Comparison of ENCODE assay signal across 9 mouse cellular contexts in the genomic region with DNA sequence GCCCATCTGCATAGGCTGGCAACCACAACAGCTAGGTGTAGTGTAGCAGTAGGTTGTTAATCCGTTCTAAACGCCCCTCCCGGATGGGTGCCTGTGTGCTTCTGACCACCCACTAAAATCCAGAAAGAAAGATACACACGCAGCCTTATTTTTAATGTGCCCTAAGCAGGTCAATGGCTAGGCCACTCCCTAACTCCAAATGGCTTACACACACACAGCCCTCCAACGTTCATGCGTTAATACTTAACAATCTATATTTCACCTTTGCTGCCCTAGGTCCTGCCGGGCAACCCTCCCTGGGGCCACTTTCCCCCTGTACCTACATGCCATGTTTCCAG. TPM values are rescaled to one million over a fixed set of nuclear protein-coding genes. Genes with fewer than 3 reads are reported as not detected.
DNase-seq lines count a peak whose midpoint lies in the region; ATAC-seq and TF ChIP-seq lines count a peak whose summit lies in the region.
"Had no signal": no experiment of that assay in that cellular context is flagged by ENCODE, and none has a peak within 500 bp of the region (broad histone marks: within the 10 kb centered on the region; RNA-seq: fewer than 3 reads in every experiment).

No protein-coding gene starts in this region.

- no peak for TF ChIP-seq EP300 in MEL (IDR thresholded peaks at IDR 0.05; ENCODE audit: low read depth in 1 of 2, low read length in 2 of 2)

- H3K79me2 ChIP-seq in MEL (ENCODE audit: control insufficient read depth, insufficient read depth, low read length, poor library complexity): no peaks in the 10 kb centered on the region

- no peaks in the 10 kb centered on the region for H3K9me3 ChIP-seq in heart, embryonic 15.5 days (replicated peaks)
- H3K9me3 ChIP-seq in MEL (replicated peaks; ENCODE audit: insufficient read depth, low read length): no peaks in the 10 kb centered on the region
- H3K9me3 ChIP-seq in hindbrain, embryonic 10.5 days: no peaks in the 10 kb centered on the region
- no peaks in the 10 kb centered on the region for H3K9me3 ChIP-seq in midbrain, embryonic 10.5 days (replicated peaks)

- no peak for TF ChIP-seq RAD21 in MEL (IDR thresholded peaks at IDR 0.05; ENCODE audit: low read depth, low read length)

- peak overlapping the region; percentile 67 for H3K4me3 ChIP-seq in heart, embryonic 15.5 days
- H3K4me3 ChIP-seq in MEL (ENCODE audit: control insufficient read depth in 1 of 2, insufficient read depth in 1 of 2, low read depth in 2 of 2, low read length in 2 of 2): no peak overlapping the region
- H3K4me3 ChIP-seq in hindbrain, embryonic 10.5 days: peak overlapping the region; percentile 53
- H3K4me3 ChIP-seq in midbrain, embryonic 10.5 days: peak overlapping the region; percentile 62

- peak overlapping the region; percentile 65 for H3K9ac ChIP-seq in heart, embryonic 15.5 days
- H3K9ac ChIP-seq in MEL (ENCODE audit: control insufficient read depth, low read depth, low read length, poor library complexity, severe bottlenecking): peak overlapping the region; percentile 40

- H3K27me3 ChIP-seq in heart, embryonic 15.5 days: peaks cover 20% of the 10 kb centered on the region
- no peaks in the 10 kb centered on the region for H3K27me3 ChIP-seq in MEL (ENCODE audit: control insufficient read depth in 1 of 2, insufficient read depth in 2 of 2, low read length in 2 of 2)
- H3K27me3 ChIP-seq in hindbrain, embryonic 10.5 days (ENCODE audit: insufficient read depth, poor library complexity, severe bottlenecking): peaks cover 25% of the 10 kb centered on the region
- peaks cover 25% of the 10 kb centered on the region for H3K27me3 ChIP-seq in midbrain, embryonic 10.5 days (ENCODE audit: low read depth, poor library complexity, severe bottlenecking)

- peak; percentile 14 for ATAC-seq in heart, embryonic 15.5 days (replicated peaks; ENCODE audit: insufficient number of reproducible peaks, insufficient read depth, low FRiP score, low read depth)
- no peak; the same call in 1 of the 2 replicates for ATAC-seq in cerebellum, adult (ENCODE audit: insufficient number of reproducible peaks, low FRiP score, low TSS enrichment)

- H3K27ac ChIP-seq in heart, embryonic 15.5 days: peak overlapping the region; percentile 97
- H3K27ac ChIP-seq in MEL (ENCODE audit: control insufficient read depth, low read depth, low read length): no peak overlapping the region; the same call in 1 of the 2 replicates
- H3K27ac ChIP-seq in hindbrain, embryonic 10.5 days: peak overlapping the region; percentile 92
- H3K27ac ChIP-seq in midbrain, embryonic 10.5 days (replicated peaks): peak overlapping the region; percentile 89

- intact Hi-C loops in gastrocnemius, postnatal 36 days (cut with DNase I): loop anchor here (5.0 kb wide), 1 partner anchor 39 kb away; the partner anchor contains the start of genes B3galt6 and Sdf4

- TF ChIP-seq CTCF in MEL (IDR thresholded peaks at IDR 0.05 in 2 of 3, conservative IDR thresholded peaks at IDR 0.05 in 1 of 3; ENCODE audit: control insufficient read depth in 1 of 3, insufficient read depth in 1 of 3, low read depth in 2 of 3, low read length in 3 of 3, poor library complexity in 1 of 3, severe bottlenecking in 1 of 3): no peak

- no peak for DNase-seq in heart, adult 9 months (ENCODE audit: low spot score in 2 of 2)
- DNase-seq in MEL (ENCODE audit: low read depth, low spot score): no peak
- no peak for DNase-seq in hindbrain, embryonic 10.5 days (ENCODE audit: low spot score)
- no peak for DNase-seq in midbrain, embryonic 10.5 days (ENCODE audit: low spot score)
- DNase-seq in left cerebral cortex, adult 18-20 months (ENCODE audit: low spot score in 2 of 2): no peak
- no peak for DNase-seq in gastrocnemius, postnatal 36 days

- WGBS in heart, embryonic 15.5 days: 11% methylated on average over 7 of the region's 7 CpGs
- 2% methylated on average over 7 of the region's 7 CpGs for WGBS in hindbrain, embryonic 10.5 days
- WGBS in midbrain, embryonic 10.5 days: 4% methylated on average over 7 of the region's 7 CpGs

- no peak for TF ChIP-seq POLR2A in MEL (IDR thresholded peaks at IDR 0.05; ENCODE audit: control insufficient read depth in 1 of 2, insufficient read depth in 1 of 2, low read depth in 1 of 2, low read length in 2 of 2, poor library complexity in 1 of 2)

- peaks cover 37% of the 10 kb centered on the region for H3K4me1 ChIP-seq in heart, embryonic 15.5 days (replicated peaks)
- H3K4me1 ChIP-seq in MEL (ENCODE audit: control insufficient read depth in 1 of 2, insufficient read depth in 2 of 2, low read length in 2 of 2): peaks cover 14 to 32% of the 10 kb centered on the region in 2 experiments
- H3K4me1 ChIP-seq in hindbrain, embryonic 10.5 days (replicated peaks): peaks cover 50% of the 10 kb centered on the region
- peaks cover 47% of the 10 kb centered on the region for H3K4me1 ChIP-seq in midbrain, embryonic 10.5 days

- H3K36me3 ChIP-seq in heart, embryonic 15.5 days: peaks cover 8% of the 10 kb centered on the region; the same call in 1 of the 2 replicates
- peaks cover 0 to 19% of the 10 kb centered on the region in 2 experiments; a peak in 2 of 4 replicates for H3K36me3 ChIP-seq in MEL (ENCODE audit: control insufficient read depth in 1 of 2, insufficient read depth in 2 of 2, low read length in 2 of 2)
- peaks cover 34% of the 10 kb centered on the region for H3K36me3 ChIP-seq in hindbrain, embryonic 10.5 days
- H3K36me3 ChIP-seq in midbrain, embryonic 10.5 days: peaks cover 34% of the 10 kb centered on the region

- peak overlapping the region; percentile 79 for H3K4me2 ChIP-seq in heart, embryonic 15.5 days

TF ChIP-seq in MEL, 35 proteins besides CTCF, POLR2A, EP300 and RAD21 (continues in another document):
- TF ChIP-seq TAL1 (IDR thresholded peaks at IDR 0.05; ENCODE audit: low read length) (no peak), CHD1 (IDR thresholded peaks at IDR 0.05; ENCODE audit: low read depth, low read length) (no peak), UBTF (IDR thresholded peaks at IDR 0.05; ENCODE audit: borderline replicate concordance, insufficient read depth, low read depth, low read length) (no peak), MAFK (IDR thresholded peaks at IDR 0.05; ENCODE audit: borderline replicate concordance, low read depth, low read length) (no peak), GATA1 (IDR thresholded peaks at IDR 0.05; ENCODE audit: low read depth, low read length) (no peak), POLR2AphosphoS5 (IDR thresholded peaks at IDR 0.05; ENCODE audit: borderline replicate concordance, low read depth, low read length) (no peak), HCFC1 (IDR thresholded peaks at IDR 0.05; ENCODE audit: low read depth, low read length) (no peak)

RNA-seq across cellular contexts. Expression of gene Tnfrsf18, which starts 5.3 kb away (rescaled TPM):
- 1.9 and 2.9 TPM in 2 replicates for polyA plus RNA-seq in heart, embryonic 15.5 days (2015; fragmentation: Nextera tagmentation; extraction: Ambion mirVana)
- 13.6 and 16.2 TPM in 2 replicates for total RNA-seq in MEL (2012; rRNA removed)
- 1 to 10 TPM in 1 of 2 experiments, not detected in 1; 9.3 TPM for polyA plus RNA-seq in MEL (2012; ENCODE audit: insufficient read depth in 1 of 2, insufficient read length in 2 of 2, low read depth in 1 of 2, low replicate concordance in 2 of 2, missing spikeins in 1 of 2)
- 1.3 and 1.4 TPM in 2 replicates for polyA plus RNA-seq in hindbrain, embryonic 10.5 days (2016; fragmentation: Nextera tagmentation; extraction: Ambion mirVana)
- polyA plus RNA-seq in midbrain, embryonic 10.5 days (2016; fragmentation: Nextera tagmentation; extraction: Ambion mirVana): 1.1 and 1.8 TPM in 2 replicates
- total RNA-seq in left cerebral cortex, adult 18-20 months (2021): not detected
- under 1 TPM in 1 of 2 experiments, not detected in 1; 0.48 TPM for total RNA-seq in gastrocnemius, postnatal 36 days (2021)
- total RNA-seq: gastrocnemius, adult 8-10 months had no signal

RNA-seq across cellular contexts. Expression of gene Tnfrsf4, which starts 17.6 kb away (rescaled TPM):
- polyA plus RNA-seq in heart, embryonic 15.5 days (2015; fragmentation: Nextera tagmentation; extraction: Ambion mirVana): 0.36 and 0.55 TPM in 2 replicates
- total RNA-seq in MEL (2012; rRNA removed): 1.6 and 1.7 TPM in 2 replicates
- 1 to 10 TPM in 1 of 2 experiments, not detected in 1; 2.7 TPM for polyA plus RNA-seq in MEL (2012; ENCODE audit: insufficient read depth in 1 of 2, insufficient read length in 2 of 2, low read depth in 1 of 2, low replicate concordance in 2 of 2, missing spikeins in 1 of 2)
- 0.30 and 1.3 TPM in 2 replicates for polyA plus RNA-seq in hindbrain, embryonic 10.5 days (2016; fragmentation: Nextera tagmentation; extraction: Ambion mirVana)
- polyA plus RNA-seq in midbrain, embryonic 10.5 days (2016; fragmentation: Nextera tagmentation; extraction: Ambion mirVana): 0.42 and 0.88 TPM in 2 replicates
- total RNA-seq in left cerebral cortex, adult 18-20 months (2021): 1 to 10 TPM in 1 of 2 experiments, under 1 TPM in 1; 0.95 to 2.3 TPM
- under 1 TPM; 0.59 to 0.94 TPM for total RNA-seq in gastrocnemius, postnatal 36 days (2021)

RNA-seq across cellular contexts. Expression of gene Ttll10, which starts 28.0 kb away (rescaled TPM):
- polyA plus RNA-seq in heart, embryonic 15.5 days (2015; fragmentation: Nextera tagmentation; extraction: Ambion mirVana): 0.59 and 1.1 TPM in 2 replicates
- not detected in 2 replicates for total RNA-seq in MEL (2012; rRNA removed)
- under 1 TPM in 1 of 2 experiments, not detected in 1; 0.11 TPM for polyA plus RNA-seq in MEL (2012; ENCODE audit: insufficient read depth in 1 of 2, insufficient read length in 2 of 2, low read depth in 1 of 2, low replicate concordance in 2 of 2, missing spikeins in 1 of 2)
- 0.27 and 0.30 TPM in 2 replicates for polyA plus RNA-seq in hindbrain, embryonic 10.5 days (2016; fragmentation: Nextera tagmentation; extraction: Ambion mirVana)
- polyA plus RNA-seq in midbrain, embryonic 10.5 days (2016; fragmentation: Nextera tagmentation; extraction: Ambion mirVana): 0.30 TPM in 1 of 2 replicates, not detected in the other
- total RNA-seq in left cerebral cortex, adult 18-20 months (2021): not detected
- total RNA-seq in gastrocnemius, postnatal 36 days (2021): not detected
- total RNA-seq: gastrocnemius, adult 8-10 months had no signal

RNA-seq across cellular contexts. Expression of gene Sdf4, which starts 38.6 kb away (rescaled TPM):
- polyA plus RNA-seq in heart, embryonic 15.5 days (2015; fragmentation: Nextera tagmentation; extraction: Ambion mirVana): 105 and 127 TPM in 2 replicates
- total RNA-seq in MEL (2012; rRNA removed): 111 and 114 TPM in 2 replicates
- polyA plus RNA-seq in MEL (2012; ENCODE audit: insufficient read depth in 1 of 2, insufficient read length in 2 of 2, low read depth in 1 of 2, low replicate concordance in 2 of 2, missing spikeins in 1 of 2): 100 to 1,000 TPM in 1 of 2 experiments, not detected in 1; 117 TPM
- polyA plus RNA-seq in hindbrain, embryonic 10.5 days (2016; fragmentation: Nextera tagmentation; extraction: Ambion mirVana): 131 and 135 TPM in 2 replicates
- 131 and 138 TPM in 2 replicates for polyA plus RNA-seq in midbrain, embryonic 10.5 days (2016; fragmentation: Nextera tagmentation; extraction: Ambion mirVana)
- 100 to 1,000 TPM; 213 to 215 TPM for total RNA-seq in left cerebral cortex, adult 18-20 months (2021)
- 10 to 100 TPM; 63.1 to 68.4 TPM for total RNA-seq in gastrocnemius, postnatal 36 days (2021)

RNA-seq across cellular contexts. Expression of gene B3galt6, which starts 38.8 kb away (rescaled TPM):
- 7.7 and 10.0 TPM in 2 replicates for polyA plus RNA-seq in heart, embryonic 15.5 days (2015; fragmentation: Nextera tagmentation; extraction: Ambion mirVana)
- 6.6 and 9.1 TPM in 2 replicates for total RNA-seq in MEL (2012; rRNA removed)
- 1 to 10 TPM in 1 of 2 experiments, not detected in 1; 3.8 TPM for polyA plus RNA-seq in MEL (2012; ENCODE audit: insufficient read depth in 1 of 2, insufficient read length in 2 of 2, low read depth in 1 of 2, low replicate concordance in 2 of 2, missing spikeins in 1 of 2)
- polyA plus RNA-seq in hindbrain, embryonic 10.5 days (2016; fragmentation: Nextera tagmentation; extraction: Ambion mirVana): 13.8 and 17.2 TPM in 2 replicates
- 14.0 and 15.3 TPM in 2 replicates for polyA plus RNA-seq in midbrain, embryonic 10.5 days (2016; fragmentation: Nextera tagmentation; extraction: Ambion mirVana)
- total RNA-seq in left cerebral cortex, adult 18-20 months (2021): 10 to 100 TPM in 1 of 2 experiments, 1 to 10 TPM in 1; 8.9 to 10.7 TPM
- 1 to 10 TPM; 1.1 to 1.5 TPM for total RNA-seq in gastrocnemius, postnatal 36 days (2021)

Comparison
In these comparisons a context has a peak if more than half of its experiments do, and no peak if none do; other contexts are left out.
1. H3K4me3 ChIP-seq: peak in heart, embryonic 15.5 days (single experiment), hindbrain, embryonic 10.5 days (single experiment) and midbrain, embryonic 10.5 days (single experiment); none in MEL (0 of 2).